Mouse (Mus musculus) cortical plate, adult 2 months (tissue): Measurements from ENCODE around the gene Crb1.

Experiments used
- CTCF ChIP-seq: fragments of 200-500 bp; IDR thresholded peaks from 2 replicates; pipeline ENCODE4 v1.5.1; 2011; ENCODE audit warnings: mild to moderate bottlenecking, control low read depth, low read length; ENCODE audit not compliant: insufficient read depth; ENCODE audit errors: extremely low read depth
- POLR2A ChIP-seq: fragments of 200-500 bp; IDR thresholded peaks from 2 replicates; pipeline ENCODE4 v1.6.1; 2011; ENCODE audit warnings: mild to moderate bottlenecking, low read length, control low read depth; ENCODE audit not compliant: insufficient read depth; ENCODE audit errors: extremely low read depth

DNA sequence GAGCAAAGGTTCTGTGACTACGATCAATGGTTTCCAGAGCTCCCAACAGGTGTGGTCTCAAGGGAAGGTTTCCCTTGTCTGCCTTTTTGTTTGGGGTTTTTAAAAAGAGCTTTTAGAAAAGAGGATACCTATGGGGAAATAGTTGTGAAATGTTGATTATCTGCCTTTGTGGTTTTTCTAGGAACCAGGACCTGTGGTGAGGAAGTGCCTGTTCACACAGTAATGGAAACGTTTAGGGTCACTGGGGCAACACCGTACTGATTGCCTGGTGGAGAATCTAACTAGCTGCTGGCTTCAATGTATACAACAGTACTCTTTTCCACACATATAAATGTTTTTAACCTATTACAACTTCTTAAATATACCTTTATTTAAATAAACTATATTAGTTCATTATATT is 36.6 kb upstream of the Crb1 start:
- no peak for TF ChIP-seq CTCF
- TF ChIP-seq POLR2A: no peak
